ENCODE assay signal across 15 mouse cellular contexts in the genomic region with DNA sequence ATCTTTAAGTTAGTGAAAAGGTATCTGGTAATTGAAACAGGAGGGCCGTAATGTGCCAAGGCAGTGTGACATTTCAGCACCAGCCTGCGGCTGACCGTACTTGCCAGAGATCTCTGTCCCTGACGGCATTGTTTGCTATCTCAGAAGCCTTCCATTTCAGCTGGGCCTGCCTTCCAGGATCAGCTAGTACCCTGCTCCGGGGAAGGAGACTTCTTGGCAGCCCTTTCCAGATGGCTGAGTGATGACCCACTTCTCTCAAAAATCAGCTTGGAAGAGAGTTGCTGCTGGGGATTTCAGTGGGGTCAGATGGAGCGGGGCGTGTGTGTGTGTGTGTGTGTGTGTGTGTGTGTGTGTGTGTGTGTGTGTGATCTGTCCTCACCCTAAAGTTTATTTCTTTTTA. TPM values are rescaled to one million over a fixed set of nuclear protein-coding genes. Genes with fewer than 3 reads are reported as not detected.
"Had no signal": no experiment of that assay in that cellular context is flagged by ENCODE, and none has a peak within 500 bp of the region (broad histone marks: within the 10 kb centered on the region; RNA-seq: fewer than 3 reads in every experiment).

No protein-coding gene starts in this region.

- H3K9me3 ChIP-seq: limb, embryonic 10.5 days; liver, embryonic 15.5 days; midbrain, embryonic 12.5 days had no signal

- H3K27ac ChIP-seq: left cerebral cortex, adult 2 months; limb, embryonic 10.5 days; liver, embryonic 15.5 days; macrophage; midbrain, embryonic 12.5 days had no signal

- H3K36me3 ChIP-seq: limb, embryonic 10.5 days; liver, embryonic 15.5 days; midbrain, embryonic 12.5 days had no signal

- ATAC-seq: lung, postnatal 0 days had no signal

- H3K4me3 ChIP-seq: left cerebral cortex, adult 2 months; limb, embryonic 10.5 days; liver, embryonic 15.5 days; megakaryocyte, embryonic 14.5 days; midbrain, embryonic 12.5 days had no signal

- H3K9ac ChIP-seq: liver, embryonic 15.5 days; midbrain, embryonic 12.5 days had no signal

- H3K4me1 ChIP-seq: limb, embryonic 10.5 days; liver, embryonic 15.5 days; midbrain, embryonic 12.5 days had no signal

- DNase-seq: kidney, adult 9 months; kidney, postnatal 14 days; lung, adult 2 months; right cerebral cortex, postnatal 4 days; spleen, adult 18-20 months; thymus, adult 18-20 months; thymus, postnatal 14 days had no signal

- H3K4me2 ChIP-seq: liver, embryonic 11.5 days; liver, embryonic 15.5 days; midbrain, embryonic 12.5 days had no signal

- H3K27me3 ChIP-seq: liver, embryonic 15.5 days; midbrain, embryonic 12.5 days had no signal

RNA-seq across cellular contexts. Expression of a gene that starts 16.9 kb away (rescaled TPM):
- polyA plus RNA-seq: macrophage had no signal
